Mouse (Mus musculus): ENCODE data around the gene Rnf41. TPM values are rescaled to one million over a fixed set of nuclear protein-coding genes. Genes with fewer than 3 reads are reported as not detected.

The Rnf41 gene
- total and polyA plus RNA-seq, 3 experiments = 27.4 to 28.1 TPM; not detected in 1

- no peak for TF ChIP-seq ETS1 (IDR thresholded peaks at IDR 0.05; ENCODE audit: low read depth, low read length)
- peak; percentile 43 for TF ChIP-seq MAX (IDR thresholded peaks at IDR 0.05; ENCODE audit: low read length)
- TF ChIP-seq HCFC1 (IDR thresholded peaks at IDR 0.05; ENCODE audit: low read depth, low read length) = peak; percentile 49
- TF ChIP-seq CHD1 (IDR thresholded peaks at IDR 0.05; ENCODE audit: low read depth, low read length) = no peak
Observed at GRCm38 (mm10) chr10:128376455-128377211, 34.8 kb upstream of the Rnf41 start, which contains the start of gene Ankrd52 (continued).

GRCm38 (mm10) chr10:128377222-128377939, 34.1 kb upstream of the Rnf41 start:
- H3K4me1 ChIP-seq (ENCODE audit: control insufficient read depth in 1 of 2, insufficient read depth in 2 of 2, low read length in 2 of 2) = peaks cover 0 to 14% of the 10 kb centered on the region in 2 experiments
- H3K27me3 ChIP-seq (ENCODE audit: control insufficient read depth in 1 of 2, insufficient read depth in 2 of 2, low read length in 2 of 2) = no peaks in the 10 kb centered on the region
- peak in 2 of 3 experiments; percentile 13 to 35; a peak in 3 of 6 replicates for TF ChIP-seq CTCF (IDR thresholded peaks at IDR 0.05 in 2 of 3, conservative IDR thresholded peaks at IDR 0.05 in 1 of 3; ENCODE audit: control insufficient read depth in 1 of 3, insufficient read depth in 1 of 3, low read depth in 2 of 3, low read length in 3 of 3, poor library complexity in 1 of 3, severe bottlenecking in 1 of 3)
- peak; percentile 77; the same call in 1 of the 2 replicates for TF ChIP-seq CHD1 (IDR thresholded peaks at IDR 0.05; ENCODE audit: low read depth, low read length)
- no peak for TF ChIP-seq NRF1 (IDR thresholded peaks at IDR 0.05; ENCODE audit: insufficient read depth, low read depth, low read length, poor library complexity, severe bottlenecking)
- no peak for TF ChIP-seq MAX (IDR thresholded peaks at IDR 0.05; ENCODE audit: low read length)
- no peak for TF ChIP-seq MEF2A (IDR thresholded peaks at IDR 0.05; ENCODE audit: extremely low read depth, insufficient replicate concordance, low read depth, low read length, poor library complexity, severe bottlenecking)
- no peak for TF ChIP-seq NELFE (IDR thresholded peaks at IDR 0.05; ENCODE audit: low read depth, low read length)
- TF ChIP-seq TCF12 (IDR thresholded peaks at IDR 0.05; ENCODE audit: low read depth, low read length) = peak; percentile 15; the same call in 1 of the 2 replicates
- no peak; the same call in 1 of the 2 replicates for TF ChIP-seq HCFC1 (IDR thresholded peaks at IDR 0.05; ENCODE audit: low read depth, low read length)
- peak; percentile 99 for TF ChIP-seq UBTF (IDR thresholded peaks at IDR 0.05; ENCODE audit: borderline replicate concordance, insufficient read depth, low read depth, low read length)
- no peak for TF ChIP-seq SIN3A (IDR thresholded peaks at IDR 0.05; ENCODE audit: low read length)
- TF ChIP-seq ETS1 (IDR thresholded peaks at IDR 0.05; ENCODE audit: low read depth, low read length) = no peak
- peak in 1 of 2 experiments; percentile 24; a peak in 2 of 4 replicates for TF ChIP-seq POLR2A (IDR thresholded peaks at IDR 0.05; ENCODE audit: control insufficient read depth in 1 of 2, insufficient read depth in 1 of 2, low read depth in 1 of 2, low read length in 2 of 2, poor library complexity in 1 of 2)
- 0 out of 2 replicates have a peak, but pooled peaks have one; percentile 22 for TF ChIP-seq ELF1 (IDR thresholded peaks at IDR 0.05; ENCODE audit: low read depth, low read length)
- TF ChIP-seq RCOR1 (IDR thresholded peaks at IDR 0.05; ENCODE audit: low read depth, low read length) = no peak
- TF ChIP-seq MXI1 (IDR thresholded peaks at IDR 0.05; ENCODE audit: low read depth, low read length) = 0 out of 2 replicates have a peak, but pooled peaks have one; percentile 14
- peak overlapping the region; percentile 97 for H3K9ac ChIP-seq (ENCODE audit: control insufficient read depth, low read depth, low read length, poor library complexity, severe bottlenecking)
- peaks cover 2 to 8% of the 10 kb centered on the region in 2 experiments for H3K36me3 ChIP-seq (ENCODE audit: control insufficient read depth in 1 of 2, insufficient read depth in 2 of 2, low read length in 2 of 2)
- H3K4me3 ChIP-seq (ENCODE audit: control insufficient read depth in 1 of 2, insufficient read depth in 1 of 2, low read depth in 2 of 2, low read length in 2 of 2) = peak overlapping the region; percentile 90 to 99
- DNase-seq (ENCODE audit: low read depth, low spot score) = peak; percentile 58
- peaks cover 22% of the 10 kb centered on the region for H3K79me2 ChIP-seq (ENCODE audit: control insufficient read depth, insufficient read depth, low read length, poor library complexity)
- peak overlapping the region; percentile 26 for H3K27ac ChIP-seq (ENCODE audit: control insufficient read depth, low read depth, low read length)
- H3K9me3 ChIP-seq (replicated peaks; ENCODE audit: insufficient read depth, low read length) = no peaks in the 10 kb centered on the region

Measured in MEL (cell line).